Mouse (Mus musculus): ENCODE measurements around the gene Usp2.

Usp2 gene

DNA sequence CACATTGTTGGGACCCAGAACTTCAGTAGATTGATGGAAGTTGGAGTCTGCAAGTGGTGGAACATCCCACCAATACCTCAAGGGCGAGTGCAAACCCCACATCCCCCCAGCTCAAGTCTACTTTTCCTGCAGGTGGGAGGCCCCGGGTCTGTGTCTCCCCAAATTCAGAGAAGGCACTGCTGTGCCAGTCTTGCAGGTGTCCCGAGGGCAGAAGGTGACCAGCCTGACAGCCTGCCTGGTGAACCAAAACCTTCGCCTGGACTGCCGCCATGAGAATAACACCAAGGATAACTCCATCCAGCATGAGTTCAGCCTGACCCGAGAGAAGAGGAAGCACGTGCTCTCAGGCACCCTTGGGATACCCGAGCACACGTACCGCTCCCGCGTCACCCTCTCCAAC, 20.4 kb upstream of the Usp2 start:
- DNase-seq (ENCODE audit: low spot score in 2 of 2), result no peak

DNA sequence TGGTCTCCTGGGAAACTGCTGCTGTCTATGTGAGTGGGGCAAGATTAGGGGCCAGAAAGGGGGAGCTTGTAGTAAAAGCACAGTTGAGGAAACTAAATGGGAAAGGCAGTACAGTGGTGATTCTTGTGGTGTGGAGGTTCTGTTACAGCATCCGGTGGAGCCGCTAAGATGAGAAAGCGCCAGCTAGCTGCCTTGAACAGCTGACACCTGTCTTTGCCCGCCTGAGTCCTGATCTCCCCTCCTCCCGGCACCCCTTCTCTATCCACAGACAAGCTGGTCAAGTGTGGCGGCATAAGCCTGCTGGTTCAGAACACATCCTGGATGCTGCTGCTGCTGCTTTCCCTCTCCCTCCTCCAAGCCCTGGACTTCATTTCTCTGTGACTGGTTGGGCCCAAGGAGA, 19.8 kb upstream of the Usp2 start:
- no peak for DNase-seq (ENCODE audit: low spot score in 2 of 2)

DNA sequence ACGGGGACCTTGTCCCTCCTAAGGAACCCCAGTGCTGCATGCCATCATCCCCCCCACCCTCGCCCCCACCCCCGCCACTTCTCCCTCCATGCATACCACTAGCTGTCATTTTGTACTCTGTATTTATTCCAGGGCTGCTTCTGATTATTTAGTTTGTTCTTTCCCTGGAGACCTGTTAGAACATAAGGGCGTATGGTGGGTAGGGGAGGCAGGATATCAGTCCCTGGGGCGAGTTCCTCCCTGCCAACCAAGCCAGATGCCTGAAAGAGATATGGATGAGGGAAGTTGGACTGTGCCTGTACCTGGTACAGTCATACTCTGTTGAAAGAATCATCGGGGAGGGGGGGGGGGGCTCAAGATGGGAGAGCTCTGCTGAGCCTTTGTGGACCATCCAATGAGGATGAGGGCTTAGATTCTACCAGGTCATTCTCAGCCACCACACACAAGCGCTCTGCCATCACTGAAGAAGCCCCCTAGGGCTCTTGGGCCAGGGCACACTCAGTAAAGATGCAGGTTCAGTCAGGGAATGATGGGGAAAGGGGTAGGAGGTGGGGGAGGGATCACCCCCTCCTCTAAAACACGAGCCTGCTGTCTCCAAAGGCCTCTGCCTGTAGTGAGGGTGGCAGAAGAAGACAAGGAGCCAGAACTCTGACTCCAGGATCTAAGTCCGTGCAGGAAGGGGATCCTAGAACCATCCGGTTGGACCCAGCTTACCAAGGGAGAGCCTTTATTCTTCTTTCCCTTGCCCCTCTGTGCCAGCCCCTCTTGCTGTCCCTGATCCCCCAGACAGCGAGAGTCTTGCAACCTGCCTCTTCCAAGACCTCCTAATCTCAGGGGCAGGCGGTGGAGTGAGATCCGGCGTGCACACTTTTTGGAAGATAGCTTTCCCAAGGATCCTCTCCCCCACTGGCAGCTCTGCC, 19.0 kb upstream of the Usp2 start:
- no peak for DNase-seq (ENCODE audit: low spot score in 2 of 2)

DNA sequence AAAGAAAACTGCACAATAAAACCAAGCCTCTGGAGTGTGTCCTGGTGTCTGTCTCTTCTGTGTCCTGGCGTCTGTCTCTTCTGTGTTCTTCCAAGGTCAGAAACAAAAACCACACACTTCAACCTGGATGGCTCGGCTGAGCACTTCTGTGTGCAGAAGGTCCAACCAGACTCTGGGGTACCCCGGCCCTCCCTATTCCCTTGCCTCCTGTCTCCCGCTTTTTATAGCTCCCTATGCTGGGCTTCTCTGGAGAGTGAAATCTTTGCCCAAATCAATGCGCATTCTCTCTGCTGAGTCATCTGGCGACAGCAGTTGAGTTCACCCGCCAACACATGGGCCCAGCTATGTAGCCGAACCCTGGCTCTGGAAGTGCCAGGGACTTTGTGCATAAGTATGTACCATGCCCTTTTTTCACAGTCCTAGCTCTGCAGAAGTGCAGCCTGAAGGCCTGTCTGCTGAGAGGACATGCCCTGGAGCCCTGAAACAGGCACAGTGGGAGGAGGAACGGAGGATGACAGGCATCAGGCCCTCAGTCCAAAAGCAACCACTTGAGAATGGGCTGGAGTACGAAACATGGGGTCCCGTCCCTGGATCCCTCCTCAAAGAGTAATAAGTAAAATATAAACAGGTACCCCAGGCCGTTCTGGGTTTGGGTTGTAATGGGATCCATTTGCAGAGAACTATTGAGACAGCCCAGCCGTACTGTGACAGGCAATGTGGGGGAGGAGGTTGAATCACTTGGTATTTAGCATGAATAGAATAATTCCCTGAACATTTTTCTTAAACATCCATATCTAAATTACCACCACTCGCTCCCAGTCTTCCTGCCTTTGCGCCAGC, 18.1 kb upstream of the Usp2 start:
- no peak for DNase-seq (ENCODE audit: low spot score in 2 of 2)

DNA sequence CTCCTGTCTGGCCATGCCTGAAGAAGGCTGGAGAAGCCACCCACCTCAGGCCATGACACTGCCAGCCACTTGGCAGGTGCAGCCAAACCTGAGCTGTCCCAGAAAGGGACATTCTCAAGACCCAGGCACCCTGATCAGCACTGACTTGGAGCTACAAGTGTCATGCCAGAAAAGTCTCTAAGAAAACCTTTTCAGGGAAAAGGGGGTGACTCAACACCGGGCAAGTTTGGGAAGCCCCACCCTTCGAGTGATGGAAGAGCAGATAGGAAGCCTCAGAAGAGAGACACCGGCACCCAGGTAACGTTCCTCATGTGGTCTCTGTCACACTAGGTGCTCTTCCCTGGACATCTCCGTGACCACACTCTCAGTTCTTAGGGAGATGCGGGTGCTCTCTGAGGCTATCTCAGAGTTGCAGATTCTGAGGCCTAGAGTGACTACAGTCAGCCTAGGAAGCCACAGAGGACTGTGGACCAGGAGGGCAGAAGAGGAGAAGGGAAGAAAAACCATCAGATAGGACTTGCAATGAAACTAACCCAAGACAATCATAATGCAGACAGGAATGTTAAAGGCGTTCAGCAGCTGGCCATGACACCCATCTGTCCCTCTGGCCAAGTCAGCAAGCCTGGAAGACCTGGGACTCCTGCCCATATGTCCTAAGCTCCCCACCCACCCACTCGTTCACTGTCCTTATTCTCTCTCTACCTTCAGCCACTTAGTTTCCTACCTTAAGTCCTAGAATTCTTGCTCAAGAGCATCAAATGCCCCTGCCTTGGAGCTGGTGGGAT, 17.2 kb upstream of the Usp2 start:
- DNase-seq (ENCODE audit: low spot score in 2 of 2), result no peak

DNA sequence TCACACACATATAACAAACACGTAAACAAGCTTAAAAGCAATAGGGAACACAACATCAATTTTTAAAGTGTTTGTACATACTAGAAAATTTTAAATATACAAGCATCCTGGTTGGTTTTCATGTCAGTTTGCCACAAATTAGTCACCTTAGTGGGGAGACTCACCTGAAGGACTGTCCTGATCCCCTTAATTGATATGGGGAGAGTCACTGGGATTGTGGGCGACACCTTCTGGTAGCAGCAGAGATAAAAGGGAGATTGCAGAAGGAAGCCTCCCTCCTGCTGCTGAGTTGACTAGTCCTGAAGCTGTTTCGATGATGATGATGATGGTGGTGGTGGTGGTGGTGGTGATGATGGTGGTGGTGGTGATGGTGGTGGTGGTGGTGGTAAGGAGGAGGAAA, 14.0 kb upstream of the Usp2 start:
- no peak for DNase-seq (ENCODE audit: low spot score in 2 of 2)

DNA sequence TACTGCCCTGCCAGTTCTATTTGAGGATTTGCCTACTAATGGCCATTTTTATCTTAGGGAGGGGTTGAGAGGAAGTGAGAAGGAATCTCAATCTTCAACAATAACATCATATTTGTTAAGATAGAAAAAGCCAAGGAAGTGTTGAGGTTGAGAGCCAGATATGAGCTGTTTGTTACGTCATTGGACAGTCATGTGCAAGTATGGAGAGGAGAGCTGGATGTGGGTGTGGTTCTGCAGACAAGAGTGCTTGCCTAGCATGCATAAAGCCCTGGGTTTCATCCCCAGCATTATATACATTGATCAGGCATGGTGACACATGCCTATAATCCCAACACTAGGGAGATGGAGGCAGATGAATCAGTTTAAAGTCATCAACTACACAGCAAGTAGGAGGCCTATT, 12.9 kb upstream of the Usp2 start:
- no peak for DNase-seq (ENCODE audit: low spot score in 2 of 2)

DNA sequence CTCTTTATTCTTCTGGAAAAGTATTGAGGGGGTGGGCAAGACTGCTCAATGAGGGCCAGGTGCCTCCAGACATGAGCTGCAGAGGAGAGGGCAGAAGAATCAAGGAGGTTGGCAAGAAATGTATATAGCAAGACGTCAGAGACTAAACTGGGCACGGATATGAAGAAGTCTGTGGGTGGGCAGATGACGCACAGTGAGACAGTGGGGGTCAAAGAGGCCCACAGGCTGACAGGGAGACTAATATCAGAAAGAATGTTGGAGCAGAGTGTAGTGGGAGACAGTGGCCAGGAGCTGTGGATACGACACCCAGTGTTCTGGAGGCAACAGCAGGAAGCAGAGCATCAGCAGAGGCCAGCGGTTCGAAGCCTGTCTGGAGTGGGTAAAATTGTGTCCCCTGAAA, 8.2 kb upstream of the Usp2 start:
- no peak for DNase-seq (ENCODE audit: low spot score in 2 of 2)

DNA sequence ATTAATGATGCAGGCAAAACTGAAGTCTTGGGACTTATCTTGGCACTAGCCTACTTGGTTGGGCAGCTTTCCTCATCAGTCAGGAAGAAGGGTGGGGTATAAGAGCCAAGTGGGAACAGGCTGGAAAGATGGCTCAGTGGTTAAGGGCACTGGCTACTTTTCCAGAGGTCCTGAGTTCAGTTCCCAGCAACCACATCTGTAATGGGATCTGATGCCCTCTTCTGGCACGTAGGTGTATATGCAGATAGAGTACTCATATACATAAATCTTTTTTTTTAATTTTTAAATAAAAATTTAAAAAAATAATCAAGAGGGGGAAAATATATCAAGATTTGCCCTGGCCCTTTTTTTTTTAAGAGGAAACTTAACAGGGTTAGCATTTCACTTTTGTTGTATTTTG, 1.6 kb upstream of the Usp2 start:
- no peak for DNase-seq (ENCODE audit: low spot score in 2 of 2)

DNA sequence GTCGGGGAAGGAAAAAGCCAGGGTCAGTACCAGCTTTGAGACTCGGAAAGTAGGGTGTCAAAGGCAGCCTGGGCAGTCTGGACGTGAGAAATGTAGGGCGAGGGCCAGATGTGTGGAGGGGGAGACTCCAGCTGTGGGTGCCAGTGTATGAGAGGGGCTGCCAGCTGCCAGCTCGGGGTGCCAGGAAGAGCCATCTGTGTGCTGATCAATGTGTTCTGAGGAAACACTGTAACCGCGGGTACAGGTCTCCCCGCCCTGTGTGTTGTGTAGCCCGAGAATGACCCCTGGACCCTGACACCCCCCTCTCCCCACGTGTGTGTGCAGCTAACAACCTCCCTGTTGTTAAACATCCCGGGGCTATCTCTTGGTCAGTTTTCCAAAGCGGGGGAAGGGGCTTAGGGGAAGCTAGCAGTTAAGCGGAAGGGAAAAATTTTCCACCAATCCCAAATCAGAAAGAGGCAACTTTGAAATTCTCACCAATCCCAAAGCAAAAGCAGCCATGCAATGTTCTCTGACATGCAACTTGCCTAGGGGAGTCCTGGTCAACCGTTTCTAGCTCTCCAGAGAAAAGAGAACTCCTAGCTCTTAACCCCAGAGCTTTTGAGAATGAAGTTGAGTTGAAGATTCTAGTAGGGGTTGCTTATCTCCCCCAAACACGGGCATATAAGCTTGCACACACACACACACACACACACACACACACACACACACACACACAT, 579 bp downstream of the Usp2 start:
- no peak for DNase-seq (ENCODE audit: low spot score in 2 of 2)

DNA sequence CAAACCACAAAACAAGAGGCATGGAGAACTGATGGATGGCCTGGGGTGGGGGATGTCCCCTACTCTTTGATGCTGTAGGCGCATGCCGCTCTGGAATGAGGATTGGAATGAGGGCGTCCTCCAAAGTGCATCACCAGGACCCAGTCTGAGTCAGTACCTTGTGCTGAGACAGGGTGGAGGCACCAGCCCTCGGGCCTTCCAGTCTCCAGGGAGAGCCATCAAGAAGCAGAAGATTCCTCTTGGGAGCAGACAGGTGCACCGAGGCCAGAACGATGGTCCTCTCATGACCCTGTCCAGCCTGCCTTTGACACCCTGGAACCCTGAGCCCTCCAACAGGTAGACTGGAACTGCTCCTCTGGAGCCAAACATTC, 1.1 kb downstream of the Usp2 start:
- no peak for DNase-seq (ENCODE audit: low spot score in 2 of 2)

DNA sequence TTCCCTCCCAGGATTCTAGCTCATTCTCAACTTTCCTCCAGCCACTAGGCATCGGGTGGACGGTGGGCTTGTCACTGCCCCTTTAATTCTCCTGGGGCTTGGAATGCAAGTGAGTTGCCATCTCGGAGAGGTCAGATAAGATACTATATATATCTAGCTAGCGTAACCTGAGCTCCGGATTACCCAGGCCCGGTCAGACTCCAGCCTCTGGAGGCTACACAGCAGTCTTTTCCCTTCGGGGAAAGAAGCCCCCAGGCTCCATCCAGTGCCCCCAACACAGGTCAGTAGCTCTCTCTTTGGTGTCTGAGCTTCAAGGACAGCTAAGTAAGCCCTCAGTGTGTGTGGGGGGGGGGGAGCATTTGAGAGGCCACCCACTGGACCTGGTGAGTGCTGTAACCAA, 2.4 kb downstream of the Usp2 start:
- DNase-seq (ENCODE audit: low spot score in 2 of 2), result no peak

DNA sequence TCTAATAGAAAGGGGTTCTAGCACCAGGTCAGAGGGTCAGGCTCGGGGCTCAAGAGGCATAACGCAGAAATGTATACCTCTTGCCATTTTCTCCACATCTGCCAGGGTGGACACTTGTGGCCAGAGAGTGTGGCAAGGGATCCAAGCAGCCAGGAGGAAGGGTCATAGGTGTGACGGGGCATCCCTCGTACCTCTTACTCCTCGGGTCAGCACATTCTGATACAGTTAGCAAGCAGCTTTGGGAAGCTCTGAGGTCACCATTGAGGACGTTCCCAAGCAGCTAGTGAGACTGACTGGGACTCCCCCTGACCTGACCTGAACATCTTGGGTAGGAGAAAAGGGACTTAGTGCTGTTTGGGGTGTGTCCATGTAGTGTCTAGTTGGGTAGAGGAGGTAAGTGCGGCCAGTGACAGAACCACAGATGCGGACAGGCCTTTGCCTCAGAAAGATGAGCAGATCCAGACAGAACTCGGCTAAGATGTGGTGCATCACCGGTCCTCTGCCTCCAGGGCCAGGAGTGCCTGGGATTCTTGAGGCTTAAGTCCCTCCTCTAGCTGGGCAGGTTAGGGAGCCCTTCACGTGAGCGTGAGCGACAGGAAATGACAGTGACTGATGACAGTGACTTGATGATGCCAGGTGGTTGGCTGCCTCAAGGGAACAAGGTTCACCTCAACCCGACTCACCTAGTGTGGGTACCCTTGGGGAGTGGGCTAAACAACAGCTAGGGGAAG, 3.5 kb downstream of the Usp2 start:
- no peak for DNase-seq (ENCODE audit: low spot score in 2 of 2)

DNA sequence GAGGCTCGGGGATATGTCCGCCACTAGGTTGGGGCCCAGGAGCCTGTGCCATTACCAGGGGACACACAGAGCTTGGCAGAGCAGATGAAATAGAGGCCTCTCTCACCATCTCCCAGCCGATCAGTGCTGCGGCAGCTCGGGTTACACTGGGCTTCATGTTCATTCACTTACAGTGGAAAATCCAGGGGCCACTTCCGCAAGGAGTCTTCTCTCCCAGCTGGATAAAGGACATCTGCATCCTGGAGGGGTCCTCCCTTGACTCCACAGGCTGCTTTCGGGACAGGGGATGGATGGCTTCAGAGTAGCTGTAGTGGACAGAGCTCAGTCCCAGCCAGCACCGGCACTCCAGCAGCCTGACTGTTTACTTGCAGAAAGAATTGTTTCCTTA, 4.0 kb downstream of the Usp2 start:
- no peak for DNase-seq (ENCODE audit: low spot score in 2 of 2)

DNA sequence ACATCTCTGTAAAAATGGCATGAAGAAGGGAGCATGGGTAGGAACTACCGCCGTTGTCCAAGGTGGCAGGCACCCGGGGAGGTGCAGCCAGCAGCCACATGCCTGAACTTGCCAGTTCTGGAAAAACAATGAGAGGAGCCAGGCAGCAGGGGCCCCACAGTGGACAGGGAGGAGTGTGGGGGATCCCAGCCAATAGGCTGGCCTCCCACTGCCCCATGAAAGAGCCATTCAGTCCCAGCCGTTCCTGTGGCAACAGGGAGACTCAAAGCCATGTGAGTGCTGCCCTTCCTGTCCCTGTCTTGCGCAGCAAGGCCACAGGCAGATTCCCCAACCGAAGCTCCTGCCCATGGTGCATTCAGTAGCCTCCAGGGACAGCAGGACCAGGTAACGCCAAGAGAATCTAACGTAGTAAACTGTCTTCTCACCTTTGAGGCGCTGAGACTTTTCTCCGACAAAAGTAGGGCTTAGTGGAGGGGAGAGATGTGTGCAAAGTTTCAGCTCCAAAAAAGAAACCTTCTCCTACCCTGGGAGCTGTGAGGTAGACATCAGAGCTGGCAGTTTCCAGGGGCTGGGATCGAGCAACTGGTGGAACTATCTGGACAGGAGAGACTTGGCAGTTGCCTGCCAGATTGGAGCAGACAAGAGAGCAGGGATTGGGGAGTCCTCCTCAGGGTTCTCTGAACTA, 5.2 kb downstream of the Usp2 start:
- no peak for DNase-seq (ENCODE audit: low spot score in 2 of 2)

DNA sequence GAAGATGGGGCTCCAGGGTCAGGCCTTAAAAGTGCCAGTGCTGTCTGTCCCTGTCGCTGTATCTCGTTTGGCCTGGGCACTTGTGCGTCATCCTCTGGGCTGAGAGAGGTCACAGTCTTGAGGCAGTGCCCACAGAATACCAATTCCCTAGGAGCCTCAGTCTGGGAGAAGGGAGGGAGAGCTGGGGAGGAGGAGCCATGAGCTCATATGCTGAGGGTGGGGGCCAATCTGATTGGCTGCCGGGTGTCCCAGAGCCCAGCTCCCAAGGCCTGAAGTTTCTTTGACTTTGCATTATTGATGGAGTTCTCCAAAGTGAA, 5.7 kb downstream of the Usp2 start:
- no peak for DNase-seq (ENCODE audit: low spot score in 2 of 2)

DNA sequence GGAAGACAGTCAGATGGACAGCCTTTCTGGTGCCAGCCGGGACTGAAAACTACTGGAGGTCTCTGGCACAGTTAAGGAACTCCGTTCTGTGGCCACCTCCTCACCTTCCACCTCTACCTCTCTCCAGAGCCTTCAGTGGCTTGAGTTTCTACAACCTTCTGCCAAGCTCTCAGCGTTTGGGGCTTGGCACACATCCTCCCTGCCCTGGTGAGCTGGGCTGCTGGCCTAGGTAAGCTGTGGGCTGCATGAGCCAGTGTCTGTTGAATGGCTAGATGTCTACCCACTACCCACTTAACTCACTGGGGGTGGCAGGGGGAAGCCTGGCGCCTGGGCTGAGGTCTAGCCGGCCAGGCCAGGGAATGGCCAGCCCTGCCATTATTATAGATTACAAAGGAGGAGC, 6.3 kb downstream of the Usp2 start:
- DNase-seq (ENCODE audit: low spot score in 2 of 2), result no peak

DNA sequence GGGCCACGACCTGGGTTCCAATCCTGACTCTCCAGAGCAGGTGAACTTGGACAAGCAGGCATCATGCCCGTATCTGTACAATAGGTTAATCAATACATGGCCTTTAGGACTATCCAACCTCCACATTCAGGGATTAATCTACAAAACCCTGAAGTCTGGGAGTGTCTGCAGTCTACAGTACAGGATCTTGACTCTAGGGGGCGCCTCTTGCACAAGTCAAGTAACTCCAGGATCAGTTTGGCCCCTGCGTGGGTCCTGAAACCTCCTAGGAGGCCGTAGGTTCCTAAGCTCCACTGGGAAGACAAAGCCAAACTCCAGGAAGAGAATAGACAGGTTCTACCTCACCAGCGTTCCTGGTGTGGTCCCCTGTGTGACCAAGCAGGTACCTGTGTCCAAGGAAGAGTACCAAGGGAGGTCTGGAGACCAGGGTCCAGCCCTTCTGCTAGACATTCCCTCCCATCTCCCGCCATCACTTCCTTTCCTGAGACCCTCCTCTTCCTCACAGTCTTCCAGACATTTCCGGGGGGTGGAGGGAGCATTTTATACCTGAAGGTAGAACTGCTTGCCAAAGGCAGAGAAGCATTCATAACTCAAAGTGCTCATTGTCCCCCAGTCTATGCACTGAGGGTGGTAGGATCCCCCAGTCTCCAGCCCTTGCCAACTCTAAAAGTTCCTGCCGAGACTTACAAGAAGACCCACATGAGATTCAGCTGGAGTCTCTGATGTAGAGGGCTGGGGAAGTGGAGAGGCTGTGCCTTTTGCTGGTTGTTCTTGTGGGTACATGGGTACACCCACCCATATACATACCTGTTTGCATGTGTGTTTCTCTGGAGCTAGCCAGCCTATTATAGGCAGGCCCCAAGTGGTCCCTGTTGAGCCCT, 7.8 kb downstream of the Usp2 start:
- no peak for DNase-seq (ENCODE audit: low spot score in 2 of 2)

DNA sequence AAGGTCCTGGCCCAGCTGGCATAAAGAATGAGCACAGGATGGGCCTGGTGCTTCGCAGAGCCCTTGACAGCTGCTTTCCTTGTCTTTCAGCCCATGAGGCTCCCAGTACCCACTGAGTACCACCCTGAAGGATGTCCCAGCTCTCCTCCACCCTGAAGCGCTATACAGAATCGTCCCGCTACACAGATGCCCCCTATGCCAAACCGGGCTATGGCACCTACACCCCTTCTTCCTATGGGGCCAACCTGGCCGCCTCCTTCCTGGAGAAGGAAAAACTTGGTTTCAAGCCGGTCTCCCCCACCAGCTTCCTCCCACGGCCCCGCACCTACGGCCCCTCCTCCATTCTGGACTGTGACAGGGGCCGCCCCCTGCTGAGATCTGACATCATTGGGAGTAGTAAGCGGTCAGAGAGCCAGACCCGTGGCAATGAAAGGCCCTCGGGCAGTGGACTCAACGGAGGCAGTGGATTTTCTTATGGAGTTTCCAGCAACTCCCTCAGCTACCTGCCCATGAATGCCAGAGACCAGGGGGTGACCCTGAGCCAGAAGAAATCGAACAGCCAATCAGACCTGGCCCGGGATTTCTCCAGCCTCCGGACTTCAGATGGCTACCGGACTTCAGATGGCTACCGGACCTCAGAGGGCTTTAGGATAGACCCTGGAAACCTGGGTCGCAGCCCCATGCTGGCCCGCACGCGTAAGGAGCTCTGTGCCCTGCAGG, 8.6 kb downstream of the Usp2 start:
- no peak for DNase-seq (ENCODE audit: low spot score in 2 of 2)

All from urinary bladder, postnatal 36 days (tissue).